Mouse (Mus musculus) cerebellum, adult 18-20 months (tissue): ENCODE data around the gene Rassf8.

Experiments
- DNase-seq, 2 experiments: peaks; one replicate each; pipeline ENCODE4 v3.0.0; 2021

Rassf8 gene

DNA sequence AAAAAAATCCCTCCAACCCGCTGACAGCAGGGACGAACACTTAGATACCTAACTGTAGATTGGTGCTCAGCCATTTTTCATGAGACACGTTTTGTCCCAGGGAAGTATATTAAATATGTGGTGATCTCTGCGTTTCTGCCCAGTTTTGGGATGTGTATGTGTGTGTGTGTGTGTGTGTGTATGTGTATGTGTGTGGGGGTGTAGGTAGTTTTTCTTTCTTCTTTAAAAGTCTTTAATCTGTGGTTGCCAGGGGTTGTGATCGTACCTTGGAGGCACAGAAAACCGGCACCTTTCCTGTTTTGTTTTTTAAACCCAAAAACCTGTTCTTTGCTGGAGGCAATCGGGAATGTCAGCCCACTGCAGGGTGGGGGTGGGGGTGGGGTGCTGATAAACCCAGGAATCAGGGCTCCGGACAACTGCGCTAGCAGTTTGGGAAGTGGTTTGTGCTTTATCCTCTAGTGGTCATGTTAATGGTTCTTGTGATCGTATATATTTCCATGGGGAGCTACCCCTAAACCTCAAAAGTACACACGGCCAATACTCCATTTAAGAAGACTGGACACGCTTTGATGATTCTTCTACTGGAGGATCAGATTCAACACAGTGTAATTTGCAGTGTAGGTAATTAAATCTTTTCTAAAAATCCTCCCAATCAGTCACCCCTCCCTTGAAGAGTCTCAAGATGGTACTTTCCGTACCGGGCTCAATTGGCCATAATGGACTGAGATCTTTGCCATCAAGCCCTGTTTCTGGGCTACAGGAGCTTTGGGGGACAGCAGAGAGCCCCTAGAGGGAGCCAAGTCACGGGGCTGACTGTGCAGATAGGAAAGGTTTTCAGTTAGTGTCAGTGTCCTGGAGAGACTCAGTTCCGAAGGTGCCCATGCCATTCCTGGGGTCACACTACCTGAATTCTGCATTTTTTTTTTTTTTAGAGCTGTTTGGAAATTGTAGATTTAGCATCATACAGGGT lies 1.4 kb downstream of the Rassf8 start:
- DNase-seq: peak; percentile 30 to 42

DNA sequence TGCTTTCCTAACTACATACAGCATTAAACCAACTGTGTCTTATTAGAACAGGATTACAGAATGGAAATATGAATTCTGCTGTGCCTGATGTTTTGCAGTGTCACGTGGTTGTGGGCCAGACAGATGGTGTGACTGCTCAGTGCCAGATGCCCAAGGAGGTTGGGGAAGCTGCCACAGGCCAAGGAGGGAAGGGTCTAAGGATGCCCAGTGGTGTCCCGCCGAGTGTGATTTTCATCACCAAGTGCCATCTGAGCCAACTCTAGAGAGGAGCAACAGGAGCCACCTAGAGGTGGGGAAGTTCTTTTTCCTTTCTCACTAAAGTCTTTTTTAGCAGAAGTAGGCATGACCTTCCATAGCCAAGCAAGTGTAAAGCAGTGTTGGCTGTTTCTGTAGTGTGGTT lies 3.8 kb downstream of the Rassf8 start:
- DNase-seq: no peak

DNA sequence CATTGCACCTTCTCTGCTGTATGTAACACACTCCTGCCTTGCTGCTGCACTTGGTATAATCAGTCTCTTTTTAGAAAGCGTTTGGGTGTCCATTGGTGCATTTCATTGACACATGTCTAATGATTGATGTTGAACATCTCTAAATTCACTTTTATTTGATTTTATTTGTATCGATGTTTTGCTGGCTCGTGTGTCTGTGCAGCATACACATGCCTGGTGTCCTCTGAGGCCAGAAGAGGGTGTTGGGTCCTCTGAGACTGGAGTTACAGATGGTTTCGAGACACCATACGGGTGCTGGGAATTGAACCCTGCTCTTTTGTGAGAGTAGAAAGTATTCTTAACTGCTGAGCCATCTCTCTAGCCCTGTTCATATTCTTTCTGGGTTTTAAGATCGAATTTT lies 6.7 kb downstream of the Rassf8 start:
- no peak for DNase-seq

DNA sequence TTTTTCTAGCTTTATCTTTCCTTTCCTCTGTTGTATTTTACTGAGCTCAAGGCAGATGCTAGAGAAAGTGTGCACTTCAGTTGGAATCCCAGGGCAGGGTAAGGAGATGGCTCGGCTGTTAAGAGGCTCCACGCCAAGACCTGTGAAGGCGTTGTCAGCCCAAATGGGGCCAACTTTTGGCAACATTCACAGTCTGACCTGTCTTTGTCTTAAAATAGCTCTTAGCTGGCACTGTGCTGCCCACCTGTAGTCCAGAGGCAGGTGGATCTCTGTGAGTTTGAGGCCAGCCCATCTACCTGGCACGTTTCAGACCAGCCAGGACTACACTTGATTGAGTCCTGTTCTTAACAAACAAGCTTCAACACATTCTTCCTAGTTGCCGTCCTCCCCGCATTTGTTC lies 7.9 kb downstream of the Rassf8 start:
- peak; percentile 30 to 45 for DNase-seq

DNA sequence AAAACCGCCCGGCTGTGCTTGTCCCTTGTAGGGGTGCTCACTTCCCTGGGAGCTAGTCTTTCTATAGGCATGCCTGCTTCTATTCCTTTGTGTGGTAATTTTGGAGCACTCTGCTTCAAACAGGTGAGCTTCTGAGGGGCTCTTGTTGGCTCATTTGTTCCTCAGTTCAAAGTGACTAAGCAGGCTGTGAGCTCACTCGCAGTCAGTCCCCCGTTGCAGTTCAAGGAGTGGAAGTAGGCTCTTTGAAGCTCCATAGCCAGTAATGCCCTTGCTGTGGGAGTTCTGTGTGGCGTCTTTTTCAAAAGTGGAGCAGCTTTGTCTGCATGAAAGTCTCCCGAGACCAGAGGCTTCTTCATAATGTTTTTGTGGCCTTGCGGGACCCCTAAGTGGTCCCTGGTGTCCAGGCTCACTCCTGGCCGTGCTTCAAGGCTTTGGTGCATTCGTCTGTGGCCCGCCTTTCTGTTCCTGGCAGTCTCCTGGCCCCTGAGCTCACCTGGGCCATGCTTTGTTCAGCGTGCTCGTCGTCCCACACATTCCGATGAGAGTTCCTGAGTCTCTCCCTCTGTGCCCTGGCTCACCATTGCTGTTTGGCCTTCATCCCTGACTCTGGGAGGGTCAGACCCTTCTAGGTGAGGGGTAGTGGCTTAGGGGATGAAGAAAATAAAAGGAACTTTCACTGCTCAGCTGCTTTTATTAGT lies 9.5 kb downstream of the Rassf8 start:
- no peak for DNase-seq

DNA sequence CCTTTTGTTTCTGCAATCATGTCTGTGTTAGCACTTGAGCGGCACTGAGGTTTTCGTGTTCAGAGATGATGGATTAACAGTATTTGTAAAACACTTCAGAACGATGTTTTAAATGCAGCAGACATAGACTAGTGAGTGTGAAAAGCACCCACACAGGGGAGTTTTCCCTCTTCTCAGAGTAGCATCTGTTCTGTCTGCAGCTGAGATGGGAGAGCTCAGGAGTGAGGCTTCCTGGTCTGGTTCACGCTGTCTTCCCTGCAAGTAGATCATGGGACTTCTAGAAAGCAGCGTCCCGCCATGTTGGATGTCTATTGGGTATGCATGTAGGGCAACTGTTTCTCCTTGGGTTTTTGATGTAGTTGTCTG lies 10.1 kb downstream of the Rassf8 start:
- no peak for DNase-seq

DNA sequence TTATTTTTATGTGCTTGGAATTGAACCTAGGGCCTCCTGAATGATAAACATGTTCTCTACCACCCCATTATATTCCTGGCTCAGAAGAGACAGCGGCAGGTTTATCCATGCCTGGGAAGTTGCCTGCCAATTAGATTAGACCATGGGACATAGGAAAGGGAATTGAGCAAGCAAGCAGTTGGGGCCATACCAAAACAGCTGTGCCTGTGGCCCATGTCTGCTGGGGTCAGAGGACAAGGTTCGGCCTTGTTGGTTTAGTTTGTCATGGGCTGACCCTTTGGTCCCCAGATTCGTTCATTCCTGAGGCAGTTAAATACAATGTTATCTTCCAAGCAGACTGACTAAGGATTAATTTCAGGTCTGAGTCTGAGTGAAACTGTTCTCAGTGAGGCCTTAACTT lies 10.8 kb downstream of the Rassf8 start:
- no peak for DNase-seq

DNA sequence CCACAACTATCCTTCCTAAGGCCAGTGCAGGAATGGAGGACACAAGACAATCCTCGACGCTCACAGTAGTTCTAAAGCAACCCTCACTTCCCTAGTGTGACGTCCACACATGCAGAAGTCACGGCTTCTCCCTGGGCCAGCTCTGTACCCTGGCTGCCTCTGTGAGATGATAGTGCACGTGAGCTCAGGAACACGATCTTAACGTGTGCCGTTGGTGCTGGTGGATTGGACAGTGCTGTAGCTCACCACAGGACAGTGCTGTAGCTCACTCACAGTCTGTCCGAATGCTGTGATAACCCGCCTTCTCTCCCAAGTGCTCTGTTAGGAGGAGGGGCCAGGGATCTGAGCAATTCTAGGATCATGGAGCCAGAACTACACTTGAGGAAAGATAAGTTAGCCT lies 12.1 kb downstream of the Rassf8 start:
- no peak for DNase-seq

DNA sequence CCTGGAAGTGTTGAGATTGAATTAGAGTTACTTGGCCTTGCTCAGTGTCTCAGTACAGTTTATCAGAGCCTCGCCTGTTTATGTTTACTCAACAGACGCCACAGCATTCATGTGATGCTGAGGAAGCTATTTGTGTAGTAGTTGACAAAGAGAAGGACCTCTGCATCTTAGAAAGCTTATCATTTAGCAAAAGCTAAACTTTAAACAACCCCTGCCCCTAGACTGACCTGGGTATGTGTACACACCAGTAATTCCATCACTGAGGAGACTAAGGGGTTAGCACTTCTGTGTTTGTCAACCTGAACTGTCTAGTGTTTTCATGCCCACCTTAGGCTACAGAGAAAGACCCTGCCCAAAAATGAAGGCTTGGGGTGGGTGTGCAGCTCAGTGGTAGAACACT lies 12.9 kb downstream of the Rassf8 start:
- DNase-seq: no peak

DNA sequence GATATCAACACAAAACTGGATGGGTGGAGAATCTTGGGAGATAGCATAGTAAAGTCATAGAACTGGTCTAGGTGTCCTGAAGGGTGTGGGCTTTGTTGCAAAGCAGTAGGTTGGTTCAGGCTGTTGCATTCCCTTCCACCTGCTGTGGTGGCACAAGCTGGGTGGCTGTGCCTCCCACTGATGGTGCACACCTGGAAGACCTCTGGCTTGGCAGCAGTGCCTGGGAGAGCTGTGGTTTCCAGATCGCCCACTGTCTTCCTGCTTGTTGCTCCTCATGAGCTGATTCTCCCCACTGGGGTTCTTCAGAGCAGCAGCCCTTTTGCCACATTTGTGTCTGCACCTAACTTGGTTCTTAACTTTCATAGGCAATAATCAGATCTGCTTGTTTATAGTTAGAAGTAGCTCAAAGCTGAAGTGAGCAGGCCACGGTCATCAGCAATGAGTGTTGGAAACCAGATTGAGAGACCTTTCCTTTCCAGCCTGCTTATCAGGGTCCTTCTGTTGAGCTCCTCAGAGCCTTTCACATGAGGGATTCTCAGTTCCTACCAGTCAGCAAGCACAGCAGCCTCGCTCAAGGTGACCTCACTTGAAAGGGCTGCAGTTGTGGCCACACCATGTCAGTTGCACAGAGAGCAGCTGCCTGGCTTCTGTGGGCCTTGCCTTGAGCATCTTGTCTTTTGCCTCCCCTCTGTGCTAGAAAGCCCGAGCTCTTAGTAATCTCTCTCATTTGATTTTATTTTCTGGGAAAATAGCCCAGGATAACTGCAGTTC lies 13.9 kb downstream of the Rassf8 start:
- DNase-seq: no peak

DNA sequence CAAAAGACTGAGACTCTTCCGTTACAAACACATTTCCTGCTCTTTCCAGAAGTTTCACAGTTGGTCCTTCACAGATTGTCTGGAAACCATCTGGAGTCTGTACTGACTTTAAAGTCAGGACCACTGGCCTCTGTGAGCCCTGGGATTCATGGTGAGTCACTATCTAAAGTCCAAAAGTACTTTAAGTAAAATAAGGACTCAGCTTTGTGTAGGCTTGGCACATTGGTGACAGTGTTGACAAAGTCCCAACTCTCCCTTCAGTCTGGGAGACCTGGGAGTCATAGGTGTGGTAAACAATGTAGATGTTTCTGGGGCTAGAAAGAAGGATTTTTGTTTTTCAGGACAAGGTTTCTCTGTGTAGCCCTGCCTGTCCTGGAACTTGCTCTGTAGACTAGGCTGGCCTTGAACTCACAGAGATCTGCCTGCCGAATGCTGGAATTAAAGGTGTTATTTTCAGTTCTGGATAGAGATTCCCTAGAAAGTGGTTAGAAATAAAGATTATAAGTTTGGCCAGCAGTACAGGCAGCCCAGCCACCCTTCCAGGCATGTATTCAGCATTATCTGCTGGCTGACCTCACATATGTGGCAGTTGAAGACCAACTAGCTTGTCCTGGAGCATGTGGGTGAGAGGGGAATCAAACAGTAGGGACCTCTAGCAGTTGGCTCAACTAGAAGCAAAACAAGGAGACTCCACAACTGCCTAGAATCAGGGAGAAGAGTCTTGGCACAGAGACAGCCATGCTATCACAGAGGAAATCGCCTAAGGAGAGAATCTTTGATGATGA lies 14.8 kb downstream of the Rassf8 start:
- DNase-seq: no peak

DNA sequence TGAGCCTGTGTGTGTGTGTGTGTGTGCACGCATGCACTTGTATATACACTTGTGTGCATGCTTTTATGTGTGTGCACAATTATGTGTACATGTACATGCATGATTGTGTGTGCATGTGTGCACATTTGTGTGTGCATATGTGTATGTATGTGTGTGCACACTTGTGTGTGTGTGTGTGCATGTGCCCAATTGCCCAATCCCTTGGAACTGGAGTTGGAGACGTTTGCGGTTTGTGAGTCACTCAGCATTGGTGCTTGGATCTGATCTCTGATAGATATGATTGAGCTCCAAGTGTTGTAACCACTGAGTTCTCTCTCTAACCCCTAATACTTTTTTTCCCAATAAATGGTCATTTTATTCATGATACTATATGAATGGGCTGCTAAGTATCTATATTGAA lies 15.5 kb downstream of the Rassf8 start:
- no peak for DNase-seq

DNA sequence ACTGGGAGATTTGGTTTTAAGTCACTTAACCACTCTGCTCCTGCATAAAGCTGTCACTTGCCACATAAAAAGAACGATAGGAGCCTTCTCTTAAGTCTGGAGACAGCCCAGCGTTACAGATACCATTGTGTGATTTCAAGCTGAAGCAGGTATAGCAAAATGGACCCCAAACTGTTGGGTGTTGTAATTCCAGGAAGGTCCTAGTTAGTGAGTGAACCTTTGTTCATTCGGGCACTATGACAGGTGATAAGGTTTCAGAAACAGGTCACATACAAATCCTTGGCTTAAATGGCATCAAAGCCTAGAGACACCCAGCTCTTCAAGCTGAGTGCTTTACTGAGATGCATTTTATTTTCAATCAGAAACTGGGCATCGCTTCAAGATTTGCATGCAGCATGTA lies 16.5 kb downstream of the Rassf8 start:
- DNase-seq: no peak

DNA sequence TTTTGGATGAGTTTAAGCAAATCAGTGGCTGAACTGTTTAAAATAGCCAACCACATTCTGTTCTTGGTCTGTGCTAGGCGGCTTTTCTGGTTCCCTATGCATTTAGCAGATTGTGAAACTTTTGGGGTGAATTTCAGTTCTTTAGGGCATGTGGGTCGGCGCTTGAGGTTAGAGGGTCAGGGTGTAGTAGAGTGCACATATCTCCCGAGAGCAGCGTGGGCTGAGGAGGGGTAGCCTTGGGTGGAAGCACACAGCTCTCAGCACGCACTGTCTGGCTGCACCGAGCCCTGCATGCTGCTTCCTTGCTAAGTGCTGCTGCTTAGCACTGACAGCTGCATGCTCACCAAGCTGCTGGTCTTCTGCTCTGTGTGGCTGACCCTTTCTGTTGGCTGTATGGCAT lies 18.5 kb downstream of the Rassf8 start:
- DNase-seq: no peak

DNA sequence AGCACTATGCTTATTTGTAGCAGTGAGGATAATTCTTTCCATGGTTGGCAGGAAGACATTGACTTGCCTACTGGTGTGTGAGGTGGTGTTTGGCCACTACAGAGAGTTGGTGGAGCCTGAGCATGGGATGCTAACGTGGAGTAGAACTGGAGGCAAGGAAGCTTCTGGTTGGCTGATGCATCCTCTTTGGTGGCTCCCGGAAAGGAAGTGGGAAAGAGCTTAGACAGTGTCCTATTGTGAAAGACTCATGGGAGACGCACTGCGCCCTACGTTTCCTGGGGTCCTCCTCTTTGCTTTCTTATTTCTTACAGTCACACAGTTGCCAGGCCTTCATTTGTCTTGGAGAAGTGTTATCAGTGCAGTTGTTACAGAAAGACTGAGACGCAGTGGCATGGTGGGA lies 20.4 kb downstream of the Rassf8 start:
- DNase-seq: no peak

DNA sequence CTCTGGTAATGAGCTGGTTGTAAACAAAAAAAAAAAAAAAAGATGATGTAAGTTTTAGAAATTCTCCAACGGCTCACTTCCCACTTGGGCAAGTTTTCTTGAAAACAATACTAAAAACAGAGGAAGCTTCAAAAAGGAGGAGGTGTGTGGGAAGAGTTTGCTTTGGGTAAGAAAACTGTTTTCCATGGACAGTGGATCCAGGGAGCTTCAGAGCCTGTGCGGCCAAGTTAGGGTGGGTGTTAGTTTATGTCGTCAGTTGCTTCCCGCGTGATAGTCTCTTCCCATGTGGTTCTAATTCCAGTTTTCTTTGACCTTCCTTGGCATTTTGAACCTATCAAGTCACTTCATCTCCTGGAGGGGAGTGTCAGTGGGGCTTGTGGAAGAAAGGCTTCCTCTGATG lies 21.1 kb downstream of the Rassf8 start:
- no peak for DNase-seq

DNA sequence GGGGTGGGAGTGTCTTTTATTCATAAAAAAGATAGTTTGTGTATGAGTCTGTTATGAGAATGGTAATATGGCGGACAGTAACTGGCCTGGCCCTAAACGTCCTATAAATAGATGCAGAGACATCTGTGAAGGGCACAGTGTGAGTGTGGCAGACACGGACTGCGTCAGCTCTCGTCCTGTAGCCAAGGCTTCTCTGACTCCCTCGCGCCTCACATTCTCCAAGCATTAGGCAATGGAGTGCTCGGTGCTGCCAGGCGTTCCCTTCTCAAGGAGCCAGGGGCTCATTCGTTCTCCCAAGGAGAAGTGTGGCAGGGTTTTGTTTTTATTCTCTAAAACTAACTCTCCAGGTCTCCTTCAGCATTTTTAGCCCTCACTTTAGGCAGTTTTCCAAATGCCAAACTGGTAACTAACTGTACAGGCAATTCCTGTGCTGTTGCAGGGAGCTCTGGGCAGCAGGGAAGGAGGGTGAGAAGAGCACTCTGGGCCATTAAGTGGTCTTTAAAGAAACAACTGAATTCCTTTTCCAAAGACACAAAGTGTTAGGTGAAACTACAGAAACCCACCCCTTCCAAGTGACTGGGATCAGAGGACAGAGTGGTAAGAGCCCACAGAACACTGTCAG lies 22.2 kb downstream of the Rassf8 start:
- DNase-seq: peak; percentile 45

DNA sequence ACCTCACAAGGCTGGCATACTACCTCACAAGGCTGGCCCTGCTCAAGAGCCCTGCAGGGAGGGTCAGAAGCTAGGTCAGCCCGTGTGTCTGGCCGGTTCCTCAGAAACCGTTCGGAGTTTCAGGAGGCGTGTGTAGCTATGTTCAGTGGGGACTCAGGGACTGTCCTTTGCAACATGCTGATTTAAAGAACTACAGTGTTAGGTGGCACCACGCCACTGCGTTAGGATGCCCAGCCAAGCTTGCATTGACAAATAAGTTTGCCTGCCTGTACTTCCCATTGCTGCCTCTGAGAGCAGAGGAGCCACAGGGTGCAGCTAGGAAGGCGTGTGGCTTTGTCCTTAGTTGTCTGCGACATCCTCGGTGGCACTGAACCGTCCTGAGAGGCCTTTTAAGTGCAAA lies 23.3 kb downstream of the Rassf8 start:
- peak; percentile 36 to 47 for DNase-seq

DNA sequence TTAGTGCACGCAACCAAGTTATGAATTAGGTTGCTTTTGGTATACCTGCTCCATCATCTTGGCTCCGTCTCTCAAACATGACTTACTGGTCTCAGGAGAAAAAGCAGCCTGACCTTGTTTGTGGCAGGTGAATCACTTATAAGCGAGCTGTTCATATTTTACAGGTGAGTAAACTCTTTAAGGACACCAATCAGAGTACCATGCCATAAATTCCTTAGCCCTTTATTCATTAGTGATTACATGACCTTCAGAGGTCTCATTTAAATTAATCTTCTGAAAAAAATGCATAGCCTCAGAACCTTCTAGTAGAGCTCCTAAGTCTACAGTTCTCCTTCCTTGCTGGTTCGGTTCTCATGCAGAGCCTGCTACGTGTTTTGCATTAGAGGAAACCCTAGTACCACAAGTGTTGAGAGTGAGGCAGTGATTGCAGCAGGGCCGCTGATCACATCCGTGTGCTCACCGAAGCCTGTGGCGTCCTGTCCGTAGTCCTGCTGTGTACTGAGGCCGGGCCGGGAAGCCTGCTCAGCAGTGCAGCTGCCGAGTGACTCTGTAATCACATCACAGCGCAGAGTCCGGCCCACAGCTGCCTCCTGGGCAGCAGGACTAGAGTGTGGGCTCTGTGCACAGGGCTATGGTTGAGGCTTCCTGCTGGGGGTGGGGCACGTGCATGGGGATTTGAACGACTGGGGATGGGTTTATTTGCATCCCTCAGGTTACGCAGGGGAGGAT lies 23.9 kb downstream of the Rassf8 start:
- DNase-seq: no peak

DNA sequence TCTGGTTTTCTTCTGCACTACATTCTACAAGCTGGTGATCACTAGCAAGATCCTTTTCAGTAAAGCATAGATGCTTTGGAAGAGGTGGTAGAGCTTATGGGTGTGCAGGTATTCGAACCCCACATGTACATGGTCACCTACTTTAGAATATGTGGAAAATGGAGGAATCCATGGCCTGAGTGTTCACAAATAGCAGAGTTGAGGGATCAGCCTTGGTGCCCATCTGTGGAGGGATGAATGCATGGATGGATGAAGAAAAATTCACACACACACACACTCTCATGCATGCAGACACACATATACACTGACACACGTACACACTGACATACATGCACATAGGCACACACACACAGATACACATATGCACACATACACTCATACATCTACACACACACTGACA lies 27.9 kb downstream of the Rassf8 start:
- DNase-seq: no peak

DNA sequence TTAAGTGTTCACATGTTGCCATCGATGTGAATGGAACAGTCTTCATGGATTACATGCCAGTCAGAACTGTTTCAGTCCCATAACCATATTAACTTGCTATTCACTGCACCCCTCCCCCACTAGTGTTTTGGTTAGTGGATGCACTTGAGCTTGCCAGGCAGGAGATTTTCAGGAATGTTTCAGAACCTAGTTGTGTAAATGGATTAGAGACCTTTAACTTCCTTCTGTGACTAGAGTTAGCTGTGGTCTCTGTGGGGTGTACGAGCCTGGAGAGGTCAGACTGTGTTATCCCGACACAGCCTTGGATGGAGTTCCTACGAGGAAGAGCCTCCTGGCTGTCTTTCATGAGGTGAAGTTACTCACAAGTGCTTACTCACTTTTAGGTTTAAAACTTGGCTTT lies 29.7 kb downstream of the Rassf8 start:
- no peak for DNase-seq

DNA sequence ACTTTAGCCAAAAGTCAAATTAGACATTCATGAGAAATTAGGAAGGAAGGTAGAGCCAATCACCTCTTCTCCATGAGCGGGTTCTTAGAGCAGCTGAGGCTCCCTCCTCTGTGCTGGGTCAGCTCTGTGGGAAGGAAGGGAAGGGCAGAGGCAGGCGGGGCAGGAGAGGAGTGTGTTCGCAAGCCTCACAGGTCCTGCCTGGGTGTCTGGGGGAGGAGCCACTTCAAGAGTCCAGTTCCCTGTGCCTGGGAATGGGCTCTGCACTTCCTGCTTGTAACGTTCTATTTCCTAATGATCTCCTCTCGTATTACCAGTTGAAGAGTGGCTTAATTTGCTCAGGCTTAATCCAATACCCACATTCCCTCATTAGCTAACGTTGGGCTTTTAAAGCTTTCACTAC lies 32.8 kb downstream of the Rassf8 start:
- no peak for DNase-seq
